Mouse (Mus musculus) liver, postnatal 0 days (tissue): ENCODE data around the gene Ids. TPM values are rescaled to one million over a fixed set of nuclear protein-coding genes. Genes with fewer than 3 reads are reported as not detected.
"Not testable (repeated sequence)": the region's sequence is repeated elsewhere in the genome, so short reads cannot be mapped to it uniquely, and the experiment has no call there.

ENCODE experiments used
- ATAC-seq: fragments of 200-750 bp; cut with Nextera tagmentation; 2 replicates; pipeline ENCODE4 v1.8.0; 2017; ENCODE audit warnings: mild to moderate bottlenecking, moderate library complexity
- DNase-seq: peaks from one replicate; pipeline ENCODE4 v3.0.0-alpha.2; 2016
- H3K27ac ChIP-seq: fragments of 300-500 bp; sonication (generic); 2 replicates; pipeline ENCODE4 v1.5.1; 2014; ENCODE audit warnings: antibody characterized with exemption, moderate library complexity, mild to moderate bottlenecking, low read depth
- H3K27me3 ChIP-seq: fragments of 300-500 bp; sonication (generic); 2 replicates; pipeline ENCODE4 v1.6.1; 2014; ENCODE audit warnings: low read length, control low read depth, mixed read lengths; ENCODE audit not compliant: insufficient read depth
- H3K36me3 ChIP-seq: fragments of 300-500 bp; sonication (generic); replicated peaks from 2 replicates; pipeline ENCODE4 v1.6.1; 2014; ENCODE audit warnings: mild to moderate bottlenecking, control low read depth, low read length, moderate library complexity, mixed read lengths; ENCODE audit not compliant: insufficient read depth
- H3K4me1 ChIP-seq: fragments of 300-500 bp; sonication (generic); 2 replicates; pipeline ENCODE4 v1.6.1; 2014; ENCODE audit warnings: antibody characterized with exemption, mild to moderate bottlenecking, control low read depth; ENCODE audit not compliant: insufficient read depth
- H3K4me2 ChIP-seq: fragments of 300-500 bp; sonication (generic); 2 replicates; pipeline ENCODE4 v1.6.1; 2014; ENCODE audit warnings: low read depth, mild to moderate bottlenecking, low read length, moderate library complexity, mixed read lengths
- H3K4me3 ChIP-seq: fragments of 300-500 bp; sonication (generic); 2 replicates; pipeline ENCODE4 v1.5.1; 2014; ENCODE audit warnings: low read depth, low read length
- H3K9ac ChIP-seq: fragments of 300-500 bp; sonication (generic); replicated peaks from 2 replicates; pipeline ENCODE4 v1.6.1; 2014; ENCODE audit warnings: mild to moderate bottlenecking, moderate library complexity
- H3K9me3 ChIP-seq: fragments of 300-500 bp; sonication (generic); 2 replicates; pipeline ENCODE4 v1.6.1; 2016; ENCODE audit warnings: mild to moderate bottlenecking, control low read depth, low read length, mixed read lengths
- CTCF ChIP-seq: sonication (generic); IDR thresholded peaks from 2 replicates; pipeline ENCODE4 v1.5.1; 2016; ENCODE audit warnings: antibody characterized with exemption, low read depth
- EP300 ChIP-seq: IDR thresholded peaks from 2 replicates; pipeline ENCODE4 v1.6.1; 2016; ENCODE audit warnings: antibody characterized with exemption, low read depth, mild to moderate bottlenecking
- WGBS: fragments of 180-500 bp; shearing (Covaris S2); extraction: QIAGEN DNeasy Blood & Tissue Kit; methylation state at CpG from one replicate; pipeline ENCODE4 v1.1.7; 2014; ENCODE audit not compliant: insufficient replicate concordance; 5-methylcytosine and 5-hydroxymethylcytosine counted together
- polyA plus RNA-seq: library from polyadenylated mRNA; unstranded; fragments of >200 nt; fragmentation: Nextera tagmentation; extraction: Ambion mirVana; gene quantifications from 2 replicates; pipeline ENCODE4 v1.2.1, GENCODE M21; 2015

The Ids gene
- polyA plus RNA-seq: 0.65 and 0.81 TPM in 2 replicates

- Histone ChIP-seq H3K27ac (no peak within 1 kb of the TSS), H3K4me1 (no peaks in the 10 kb centered on the region), H3K27me3 (no peaks in the 10 kb centered on the region), H3K4me2 (peak within 1 kb of the TSS; percentile 67), H3K9ac (peak within 1 kb of the TSS; percentile 55; the same call in 1 of the 2 replicates), H3K4me3 (peak within 1 kb of the TSS; percentile 52), H3K36me3 (no peaks in the 10 kb centered on the region), H3K9me3 (no peaks in the 10 kb centered on the region)
- TF ChIP-seq CTCF: no peak
- TF ChIP-seq EP300: no peak
- ATAC-seq: peak; percentile 99
- DNase-seq: peak; percentile 83
- 15% methylated on average over 37 of the region's 45 CpGs for WGBS
These were observed at the start of gene Ids for GRCm38 (mm10) chrX:70364661-70365613. TSS of gene Ids (minus strand) at chrX:70365084.

GRCm38 (mm10) chrX:70392636-70393035 is 27.8 kb upstream of the Ids start:
- not testable (repeated sequence) for H3K4me1 ChIP-seq, H3K27ac ChIP-seq, ATAC-seq, H3K9me3 ChIP-seq, H3K4me2 ChIP-seq, H3K4me3 ChIP-seq, H3K9ac ChIP-seq, H3K36me3 ChIP-seq, DNase-seq, H3K27me3 ChIP-seq

- no peaks in the 10 kb centered on the region for H3K27me3 ChIP-seq
- DNase-seq: no peak
- peaks cover 6% of the 10 kb centered on the region; the same call in 1 of the 2 replicates for H3K4me1 ChIP-seq
- ATAC-seq: peak; percentile 48
- no peaks in the 10 kb centered on the region for H3K36me3 ChIP-seq
- WGBS: 24% methylated on average over 11 of the region's 11 CpGs
- H3K9ac ChIP-seq: peak overlapping the region; percentile 53
- H3K27ac ChIP-seq: peak overlapping the region; percentile 72
- TF ChIP-seq EP300 (no peak; the same call in 1 of the 2 replicates), CTCF (no peak)
- no peaks in the 10 kb centered on the region for H3K9me3 ChIP-seq
- H3K4me2 ChIP-seq: peak overlapping the region; percentile 70
- peak overlapping the region; percentile 57 for H3K4me3 ChIP-seq
These were observed 21.1 kb upstream of the Ids start for GRCm38 (mm10) chrX:70385962-70386351.

GRCm38 (mm10) chrX:70385276-70385961 is 20.5 kb upstream of the Ids start, which contains the start of gene 1110012L19Rik:
TSS of gene 1110012L19Rik (plus strand) at chrX:70385877.
- DNase-seq (peak; percentile 71), ATAC-seq (peak; percentile 95)
- H3K9me3 ChIP-seq: no peaks in the 10 kb centered on the region
- TF ChIP-seq EP300: peak; percentile 4; the same call in 1 of the 2 replicates
- TF ChIP-seq CTCF: no peak
- peaks cover 6% of the 10 kb centered on the region; the same call in 1 of the 2 replicates for H3K4me1 ChIP-seq
- H3K27ac ChIP-seq: peak within 1 kb of the TSS; percentile 72
- no peaks in the 10 kb centered on the region for H3K27me3 ChIP-seq
- H3K9ac ChIP-seq: peak within 1 kb of the TSS; percentile 53
- no peaks in the 10 kb centered on the region for H3K36me3 ChIP-seq
- 12% methylated on average over 22 of the region's 22 CpGs for WGBS
- peak within 1 kb of the TSS; percentile 70 for H3K4me2 ChIP-seq
- H3K4me3 ChIP-seq: peak within 1 kb of the TSS; percentile 57

- peak overlapping the region; percentile 70 for H3K4me2 ChIP-seq
- 46% methylated on average over 3 of the region's 3 CpGs for WGBS
- DNase-seq: no peak
- no peaks in the 10 kb centered on the region for H3K27me3 ChIP-seq
- no peaks in the 10 kb centered on the region for H3K36me3 ChIP-seq
- no peak overlapping the region for H3K27ac ChIP-seq
- H3K4me3 ChIP-seq: peak overlapping the region; percentile 57
- TF ChIP-seq CTCF (no peak), EP300 (no peak)
- H3K9me3 ChIP-seq: no peaks in the 10 kb centered on the region
- peak overlapping the region; percentile 38 for H3K9ac ChIP-seq
- H3K4me1 ChIP-seq: peaks cover 6% of the 10 kb centered on the region; the same call in 1 of the 2 replicates
- ATAC-seq: no peak
These were observed 20.0 kb upstream of the Ids start for GRCm38 (mm10) chrX:70384917-70385275.

- not testable (repeated sequence) for ATAC-seq, H3K36me3 ChIP-seq, H3K4me3 ChIP-seq, H3K9me3 ChIP-seq, H3K9ac ChIP-seq, H3K4me2 ChIP-seq, H3K27me3 ChIP-seq, DNase-seq, H3K4me1 ChIP-seq, H3K27ac ChIP-seq
- TF ChIP-seq CTCF: peak; percentile 35
- WGBS: 64% methylated on average over 6 of the region's 6 CpGs
These were observed 9.7 kb upstream of the Ids start for GRCm38 (mm10) chrX:70374469-70375110.

GRCm38 (mm10) chrX:70369758-70370157 is 4.9 kb upstream of the Ids start:
- not testable (repeated sequence) for H3K27me3 ChIP-seq

More at GRCm38 (mm10) chrX:70369758-70370157, 4.9 kb upstream of the Ids start:
- WGBS: 33% methylated on average over 1 of the region's 6 CpGs
- ATAC-seq, H3K36me3 ChIP-seq, H3K9me3 ChIP-seq, H3K4me2 ChIP-seq, H3K9ac ChIP-seq, H3K4me1 ChIP-seq, DNase-seq, H3K27ac ChIP-seq, H3K4me3 ChIP-seq: not testable (repeated sequence)
